Mouse (Mus musculus) CH12F3 (cell line): Measurements from ENCODE around the gene Adam12.
"Not testable (repeated sequence)": the region's sequence is repeated elsewhere in the genome, so short reads cannot be mapped to it uniquely, and the experiment has no call there.

ENCODE experiments used
- in situ Hi-C: fragments of 300-500 bp; cut with MboI; formaldehyde crosslinking; loops from 2 replicates; pipeline ENCODE4 v1.14.3; 2020; ENCODE audit warnings: low sequenced_read_pairs

Gene Adam12

GRCm38 (mm10) chr7:133888926-133889920, 342.7 kb downstream of the Adam12 start:
- in situ Hi-C loops = no loop called here

- in situ Hi-C loops = not testable (repeated sequence)
Observed at GRCm38 (mm10) chr7:133884759-133885431, 347.1 kb downstream of the Adam12 start.

GRCm38 (mm10) chr7:133879761-133880160, 352.2 kb downstream of the Adam12 start:
- in situ Hi-C loops = no loop called here

- in situ Hi-C loops = no loop called here
Observed at GRCm38 (mm10) chr7:133876646-133877342, 355.2 kb downstream of the Adam12 start.

GRCm38 (mm10) chr7:133876139-133876538, 355.8 kb downstream of the Adam12 start:
- in situ Hi-C loops = no loop called here

GRCm38 (mm10) chr7:133872701-133873100, 359.2 kb downstream of the Adam12 start:
- in situ Hi-C loops = no loop called here

GRCm38 (mm10) chr7:133870265-133870664, 361.7 kb downstream of the Adam12 start:
- in situ Hi-C loops = no loop called here

- in situ Hi-C loops = no loop called here
Observed at GRCm38 (mm10) chr7:133863684-133864083, 368.3 kb downstream of the Adam12 start.

GRCm38 (mm10) chr7:133863151-133863550, 368.8 kb downstream of the Adam12 start:
- in situ Hi-C loops = no loop called here

- in situ Hi-C loops = no loop called here
Observed at GRCm38 (mm10) chr7:133862723-133863122, 369.2 kb downstream of the Adam12 start.

GRCm38 (mm10) chr7:133862233-133862632, 369.7 kb downstream of the Adam12 start:
- in situ Hi-C loops = no loop called here

GRCm38 (mm10) chr7:133859548-133859947, 372.4 kb downstream of the Adam12 start:
- in situ Hi-C loops = no loop called here

- in situ Hi-C loops = no loop called here
Observed at GRCm38 (mm10) chr7:133858506-133858905, 373.4 kb downstream of the Adam12 start.

GRCm38 (mm10) chr7:133856278-133856677, 375.7 kb downstream of the Adam12 start:
- in situ Hi-C loops = no loop called here

GRCm38 (mm10) chr7:133850735-133851134, 381.2 kb downstream of the Adam12 start:
- in situ Hi-C loops = no loop called here

- in situ Hi-C loops = no loop called here
Observed at GRCm38 (mm10) chr7:133848180-133848579, 383.8 kb downstream of the Adam12 start.

- in situ Hi-C loops = no loop called here
Observed at GRCm38 (mm10) chr7:133847175-133847574, 384.8 kb downstream of the Adam12 start.

GRCm38 (mm10) chr7:133842079-133842478, 389.9 kb downstream of the Adam12 start:
- in situ Hi-C loops = no loop called here

- in situ Hi-C loops = no loop called here
Observed at GRCm38 (mm10) chr7:133839546-133839945, 392.4 kb downstream of the Adam12 start.
